In the genomic region with DNA sequence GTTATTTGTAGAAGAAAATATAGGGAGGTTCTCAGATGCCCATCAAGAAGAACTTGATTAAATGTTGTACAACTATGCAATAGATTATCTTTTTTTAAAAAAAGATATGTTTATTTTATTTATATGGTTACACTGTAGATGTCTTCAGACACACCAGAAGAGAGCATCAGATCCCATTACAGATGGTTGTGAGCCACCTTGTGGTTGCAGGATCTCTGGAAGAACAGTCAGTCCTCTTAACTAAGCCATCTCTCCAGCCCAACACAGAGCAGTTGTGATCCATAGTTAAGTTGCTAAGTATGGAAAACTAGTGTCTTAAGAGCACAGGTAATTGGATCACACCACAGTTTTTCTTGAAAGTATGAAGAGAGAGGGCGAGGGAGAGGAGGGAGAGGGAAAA, we compare ENCODE assay signal across 18 mouse cellular contexts.
A peak's percentile ranks its signal among the peaks of the same experiment; 100 is the strongest.
DNase-seq lines count a peak whose midpoint lies in the region; TF ChIP-seq lines count a peak whose summit lies in the region.
"Had no signal": no experiment of that assay in that cellular context is flagged by ENCODE, and none has a peak within 500 bp of the region (broad histone marks: within the 10 kb centered on the region; RNA-seq: fewer than 3 reads in every experiment).

No protein-coding gene starts in this region.

- peak; percentile 54 for DNase-seq in heart, adult 11 months
- DNase-seq in heart, postnatal 25 days (ENCODE audit: low spot score): no peak
- DNase-seq in layer of hippocampus, adult 2 months (ENCODE audit: low spot score in 2 of 2): no peak
- no peak for DNase-seq in layer of hippocampus, adult 11-12 months (ENCODE audit: low spot score)
- peak; percentile 9 for DNase-seq in 3T3-L1 (ENCODE audit: low read depth, low spot score)
- peak; percentile 48 for DNase-seq in brain, adult 2 months (ENCODE audit: low read depth, low spot score)
- DNase-seq in MN1 (ENCODE audit: low spot score): no peak
- DNase-seq: adrenal gland, postnatal 10 days; cerebellum, adult 8-10 months; cerebellum, postnatal 36 days; gastrocnemius, postnatal 14 days; kidney, adult 18-20 months; kidney, postnatal 10 days; layer of hippocampus, postnatal 36 days; liver, embryonic 13.5 days had no signal

- H3K4me3 ChIP-seq in layer of hippocampus, adult 2 months: no peak overlapping the region
- H3K4me3 ChIP-seq: hindbrain, embryonic 10.5 days; limb, embryonic 13.5 days; liver, embryonic 13.5 days; midbrain, embryonic 12.5 days had no signal

- no peak overlapping the region for H3K27ac ChIP-seq in layer of hippocampus, adult 2 months
- H3K27ac ChIP-seq: hindbrain, embryonic 10.5 days; limb, embryonic 13.5 days; liver, embryonic 13.5 days; midbrain, embryonic 12.5 days had no signal

- peak; percentile 62 for TF ChIP-seq CTCF in layer of hippocampus, adult 2 months (conservative IDR thresholded peaks at IDR 0.05)

- intact Hi-C loops in heart, postnatal 25 days (cut with DNase I): no loop called here

Comparison
In these comparisons a context has a peak if more than half of its experiments do, and no peak if none do; other contexts are left out.
1. DNase-seq: peak in heart, adult 11 months (single experiment), 3T3-L1 (single experiment) and brain, adult 2 months (single experiment); none in heart, postnatal 25 days (single experiment), layer of hippocampus, adult 2 months (0 of 2), layer of hippocampus, adult 11-12 months (single experiment) and MN1 (single experiment).